Mouse (Mus musculus) megakaryocyte progenitor cell, adult 5-6 weeks (primary cell): ENCODE data around the gene Hivep3. TPM values are rescaled to one million over a fixed set of nuclear protein-coding genes. Genes with fewer than 3 reads are reported as not detected.

ENCODE experiments used
- ATAC-seq: replicated peaks from 2 replicates; pipeline ENCODE4 v1.8.0; 2016; ENCODE audit warnings: mild to moderate bottlenecking, moderate TSS enrichment, inconsistent platforms; ENCODE audit not compliant: poor library complexity
- total RNA-seq, 2 experiments: library from RNA; stranded (forward) in 1 of 2; stranded (reverse) in 1 of 2; fragments of 157-497, 149-512 nt in 1 of 2; fragments of 200-1000 nt in 1 of 2; gene quantifications; 2 replicates each; pipeline versions ENCODE4 v1.2.3 to v1.2.4; 2015 to 2017

Hivep3 gene
- total RNA-seq, 2 experiments from 2014 or later, result 0.83 to 7.2 TPM

GRCm38 (mm10) chr4:119997351-119997750, 263.8 kb downstream of the Hivep3 start:
- no peak for ATAC-seq

- no peak for ATAC-seq
Measured at GRCm38 (mm10) chr4:119998911-119999310, 265.3 kb downstream of the Hivep3 start.

GRCm38 (mm10) chr4:120000881-120001280, 267.3 kb downstream of the Hivep3 start:
- no peak for ATAC-seq

GRCm38 (mm10) chr4:120003006-120003405, 269.4 kb downstream of the Hivep3 start:
- peak; percentile 37; the same call in 1 of the 2 replicates for ATAC-seq

- 0 out of 2 replicates have a peak, but pooled peaks have one; percentile 21 for ATAC-seq
Measured at GRCm38 (mm10) chr4:120006046-120006445, 272.5 kb downstream of the Hivep3 start.

- ATAC-seq, result peak; percentile 49
Measured at GRCm38 (mm10) chr4:120007889-120008288, 274.3 kb downstream of the Hivep3 start.

- ATAC-seq, result no peak
Measured at GRCm38 (mm10) chr4:120009151-120009550, 275.6 kb downstream of the Hivep3 start.

- peak; percentile 30 for ATAC-seq
Measured at GRCm38 (mm10) chr4:120011788-120012187, 278.2 kb downstream of the Hivep3 start.

GRCm38 (mm10) chr4:120012891-120013290, 279.3 kb downstream of the Hivep3 start:
- no peak for ATAC-seq

- ATAC-seq, result no peak
Measured at GRCm38 (mm10) chr4:120018426-120018825, 284.8 kb downstream of the Hivep3 start.

- no peak for ATAC-seq
Measured at GRCm38 (mm10) chr4:120022392-120022791, 288.8 kb downstream of the Hivep3 start.

GRCm38 (mm10) chr4:120023221-120023840, 289.7 kb downstream of the Hivep3 start:
- no peak for ATAC-seq

- no peak for ATAC-seq
Measured at GRCm38 (mm10) chr4:120024071-120024470, 290.5 kb downstream of the Hivep3 start.

- no peak for ATAC-seq
Measured at GRCm38 (mm10) chr4:120027671-120028070, 294.1 kb downstream of the Hivep3 start.

GRCm38 (mm10) chr4:120029937-120030336, 296.4 kb downstream of the Hivep3 start:
- ATAC-seq, result no peak

- ATAC-seq, result peak; percentile 71
Measured at GRCm38 (mm10) chr4:120032320-120032983, 298.9 kb downstream of the Hivep3 start.

- peak; percentile 24 for ATAC-seq
Measured at GRCm38 (mm10) chr4:120032984-120033355, 299.4 kb downstream of the Hivep3 start.

GRCm38 (mm10) chr4:120036294-120036693, 302.7 kb downstream of the Hivep3 start:
- no peak for ATAC-seq

- no peak for ATAC-seq
Measured at GRCm38 (mm10) chr4:120037007-120037406, 303.4 kb downstream of the Hivep3 start.

- peak; percentile 67 for ATAC-seq
Measured at GRCm38 (mm10) chr4:120041520-120041919, 307.9 kb downstream of the Hivep3 start.

GRCm38 (mm10) chr4:120042480-120042879, 308.9 kb downstream of the Hivep3 start:
- no peak for ATAC-seq

GRCm38 (mm10) chr4:120044612-120045011, 311.0 kb downstream of the Hivep3 start:
- no peak for ATAC-seq
